Mouse (Mus musculus) lung, postnatal 0 days (tissue): Measurements from ENCODE around the gene Ralgps2. TPM values are rescaled to one million over a fixed set of nuclear protein-coding genes. Genes with fewer than 3 reads are reported as not detected.
A peak's percentile ranks its signal among the peaks of the same experiment; 100 is the strongest.

Experiments used
- ATAC-seq: fragments of 200-750 bp; cut with Nextera tagmentation; 2 replicates; pipeline ENCODE4 v1.8.0; 2017; ENCODE audit warnings: moderate library complexity
- DNase-seq: peaks from one replicate; pipeline ENCODE4 v3.0.0-alpha.2; 2016; ENCODE audit warnings: low spot score
- H3K27ac ChIP-seq: fragments of 300-500 bp; sonication (generic); 2 replicates; pipeline ENCODE4 v1.5.1; 2014; ENCODE audit warnings: antibody characterized with exemption, mild to moderate bottlenecking, low read length, mixed read lengths
- H3K27me3 ChIP-seq: fragments of 300-500 bp; sonication (generic); replicated peaks from 2 replicates; pipeline ENCODE4 v1.6.1; 2014; ENCODE audit warnings: low read length, mixed read lengths; ENCODE audit not compliant: insufficient read depth
- H3K36me3 ChIP-seq: fragments of 300-500 bp; sonication (generic); 2 replicates; pipeline ENCODE4 v1.6.1; 2014; ENCODE audit warnings: low read length, mixed read lengths; ENCODE audit not compliant: insufficient read depth
- H3K4me1 ChIP-seq: fragments of 300-500 bp; sonication (generic); 2 replicates; pipeline ENCODE4 v1.6.1; 2014; ENCODE audit warnings: antibody characterized with exemption, low read depth, low read length, mixed read lengths; ENCODE audit not compliant: insufficient read depth
- H3K4me2 ChIP-seq: fragments of 300-500 bp; sonication (generic); replicated peaks from 2 replicates; pipeline ENCODE4 v1.6.1; 2014; ENCODE audit warnings: low read depth, mild to moderate bottlenecking, low read length, moderate library complexity, mixed read lengths
- H3K4me3 ChIP-seq: fragments of 300-500 bp; sonication (generic); 2 replicates; pipeline ENCODE4 v1.5.1; 2014; ENCODE audit warnings: low read depth, low read length
- H3K9ac ChIP-seq: fragments of 300-500 bp; sonication (generic); replicated peaks from 2 replicates; pipeline ENCODE4 v1.6.1; 2014; ENCODE audit warnings: low read depth, mild to moderate bottlenecking
- H3K9me3 ChIP-seq: fragments of 300-500 bp; sonication (generic); 2 replicates; pipeline ENCODE4 v1.6.1; 2016; ENCODE audit warnings: low read length, mixed read lengths
- CTCF ChIP-seq: IDR thresholded peaks from 2 replicates; pipeline ENCODE4 v1.5.1; 2016; ENCODE audit warnings: antibody characterized with exemption, mild to moderate bottlenecking
- EP300 ChIP-seq: IDR thresholded peaks from 2 replicates; pipeline ENCODE4 v1.6.1; 2016; ENCODE audit warnings: antibody characterized with exemption, mild to moderate bottlenecking, control low read depth
- WGBS: fragments of 180-500 bp; shearing (Covaris S2); extraction: QIAGEN DNeasy Blood & Tissue Kit; methylation state at CpG from one replicate; pipeline ENCODE4 v1.1.7; 2014; 5-methylcytosine and 5-hydroxymethylcytosine counted together
- polyA plus RNA-seq: library from polyadenylated mRNA; unstranded; fragments of >200 nt; fragmentation: Nextera tagmentation; extraction: Ambion mirVana; gene quantifications from 2 replicates; pipeline ENCODE4 v1.2.1, GENCODE M21; 2015

Ralgps2 gene
- polyA plus RNA-seq, 1 experiment from 2014 or later = 38.3 TPM

GRCm38 (mm10) chr1:156863726-156864125 lies 75.7 kb downstream of the Ralgps2 start:
- no peak for ATAC-seq
- Histone ChIP-seq H3K36me3 (no peaks in the 10 kb centered on the region), H3K27me3 (no peaks in the 10 kb centered on the region), H3K4me3 (no peak overlapping the region), H3K4me2 (no peak overlapping the region), H3K9ac (no peak overlapping the region), H3K4me1 (peaks cover 8% of the 10 kb centered on the region; the same call in 1 of the 2 replicates), H3K27ac (no peak overlapping the region), H3K9me3 (no peaks in the 10 kb centered on the region)
- no peak for DNase-seq
- TF ChIP-seq EP300 (no peak), CTCF (no peak)
- 57% methylated on average over 3 of the region's 3 CpGs for WGBS

GRCm38 (mm10) chr1:156861475-156862043 lies 77.9 kb downstream of the Ralgps2 start:
- H3K27ac ChIP-seq = no peak overlapping the region
- WGBS = 26% methylated on average over 4 of the region's 4 CpGs
- TF ChIP-seq EP300 = no peak
- peak; percentile 81 for TF ChIP-seq CTCF
- ATAC-seq = peak; percentile 46; the same call in 1 of the 2 replicates
- no peaks in the 10 kb centered on the region for H3K36me3 ChIP-seq
- H3K27me3 ChIP-seq = no peaks in the 10 kb centered on the region
- H3K4me2 ChIP-seq = no peak overlapping the region
- H3K4me1 ChIP-seq = peaks cover 8% of the 10 kb centered on the region; the same call in 1 of the 2 replicates
- no peak for DNase-seq
- H3K9me3 ChIP-seq = no peaks in the 10 kb centered on the region
- H3K9ac ChIP-seq = no peak overlapping the region
- H3K4me3 ChIP-seq = no peak overlapping the region

GRCm38 (mm10) chr1:156860266-156860665 lies 79.2 kb downstream of the Ralgps2 start:
- peaks cover 8% of the 10 kb centered on the region; the same call in 1 of the 2 replicates for H3K4me1 ChIP-seq
- no peak for ATAC-seq
- H3K27me3 ChIP-seq = no peaks in the 10 kb centered on the region
- H3K9ac ChIP-seq = no peak overlapping the region
- H3K4me3 ChIP-seq = no peak overlapping the region
- DNase-seq = no peak
- no peak overlapping the region for H3K27ac ChIP-seq
- no peaks in the 10 kb centered on the region for H3K36me3 ChIP-seq
- TF ChIP-seq EP300 = no peak
- TF ChIP-seq CTCF = no peak
- no peaks in the 10 kb centered on the region for H3K9me3 ChIP-seq
- H3K4me2 ChIP-seq = no peak overlapping the region
- WGBS = 77% methylated on average over 8 of the region's 8 CpGs

GRCm38 (mm10) chr1:156859711-156860250 lies 79.6 kb downstream of the Ralgps2 start:
- no peak overlapping the region for H3K9ac ChIP-seq
- ATAC-seq (no peak), DNase-seq (no peak)
- no peak overlapping the region for H3K4me2 ChIP-seq
- H3K9me3 ChIP-seq = no peaks in the 10 kb centered on the region
- H3K27me3 ChIP-seq = no peaks in the 10 kb centered on the region
- H3K4me1 ChIP-seq = peaks cover 8% of the 10 kb centered on the region; the same call in 1 of the 2 replicates
- 48% methylated on average over 2 of the region's 2 CpGs for WGBS
- no peak overlapping the region for H3K27ac ChIP-seq
- TF ChIP-seq CTCF (no peak), EP300 (no peak)
- no peak overlapping the region for H3K4me3 ChIP-seq
- no peaks in the 10 kb centered on the region for H3K36me3 ChIP-seq

- Histone ChIP-seq H3K36me3 (no peaks in the 10 kb centered on the region), H3K4me2 (no peak overlapping the region), H3K4me3 (no peak overlapping the region), H3K9ac (no peak overlapping the region), H3K27ac (no peak overlapping the region), H3K4me1 (peaks cover 6% of the 10 kb centered on the region; the same call in 1 of the 2 replicates), H3K9me3 (no peaks in the 10 kb centered on the region), H3K27me3 (no peaks in the 10 kb centered on the region)
- WGBS = 92% methylated on average over 2 of the region's 2 CpGs
- DNase-seq (no peak), ATAC-seq (no peak)
- TF ChIP-seq EP300 (no peak), CTCF (no peak)
Measured at GRCm38 (mm10) chr1:156859156-156859555, 80.3 kb downstream of the Ralgps2 start.

GRCm38 (mm10) chr1:156856666-156857065 lies 82.8 kb downstream of the Ralgps2 start:
- Histone ChIP-seq H3K9ac (no peak overlapping the region), H3K9me3 (no peaks in the 10 kb centered on the region), H3K4me3 (no peak overlapping the region), H3K27ac (no peak overlapping the region), H3K27me3 (no peaks in the 10 kb centered on the region), H3K4me1 (no peaks in the 10 kb centered on the region), H3K4me2 (no peak overlapping the region), H3K36me3 (no peaks in the 10 kb centered on the region)
- TF ChIP-seq EP300 (no peak), CTCF (no peak)
- no peak for ATAC-seq
- no peak for DNase-seq
- 90% methylated on average over 2 of the region's 2 CpGs for WGBS
